Mouse (Mus musculus) hindbrain, embryonic 13.5 days (tissue): ENCODE results near the gene Gucd1. TPM values are rescaled to one million over a fixed set of nuclear protein-coding genes. Genes with fewer than 3 reads are reported as not detected.
"Not testable (repeated sequence)": the region's sequence is repeated elsewhere in the genome, so short reads cannot be mapped to it uniquely, and the experiment has no call there.

Source experiments
- ATAC-seq: fragments of 200-750 bp; cut with Nextera tagmentation; 2 replicates; pipeline ENCODE4 v1.8.0; 2017; ENCODE audit warnings: moderate TSS enrichment; ENCODE audit not compliant: low FRiP score
- H3K27ac ChIP-seq: fragments of 300-500 bp; sonication (generic); 2 replicates; pipeline ENCODE4 v1.5.1; 2015; ENCODE audit warnings: inconsistent platforms, mild to moderate bottlenecking, moderate library complexity
- H3K27me3 ChIP-seq: fragments of 300-500 bp; sonication (generic); 2 replicates; pipeline ENCODE4 v1.6.1; 2015; ENCODE audit warnings: mild to moderate bottlenecking, inconsistent platforms
- H3K36me3 ChIP-seq: fragments of 300-500 bp; sonication (generic); 2 replicates; pipeline ENCODE4 v1.6.1; 2015; ENCODE audit warnings: mild to moderate bottlenecking, inconsistent platforms
- H3K4me1 ChIP-seq: fragments of 300-500 bp; sonication (generic); replicated peaks from 2 replicates; pipeline ENCODE4 v1.6.1; 2015; ENCODE audit warnings: inconsistent platforms
- H3K4me2 ChIP-seq: fragments of 300-500 bp; sonication (generic); 2 replicates; pipeline ENCODE4 v1.6.1; 2015; ENCODE audit warnings: inconsistent platforms, mild to moderate bottlenecking, moderate library complexity
- H3K4me3 ChIP-seq: fragments of 300-500 bp; sonication (generic); 2 replicates; pipeline ENCODE4 v1.5.1; 2015; ENCODE audit warnings: mild to moderate bottlenecking, inconsistent platforms
- H3K9ac ChIP-seq: fragments of 300-500 bp; sonication (generic); 2 replicates; pipeline ENCODE4 v1.6.1; 2015; ENCODE audit warnings: mild to moderate bottlenecking, inconsistent platforms
- H3K9me3 ChIP-seq: fragments of 300-500 bp; sonication (generic); 2 replicates; pipeline ENCODE4 v1.6.1; 2016; ENCODE audit warnings: inconsistent platforms
- WGBS: fragments of 180-500 bp; shearing (Covaris S2); methylation state at CpG from one replicate; pipeline ENCODE4 v1.1.7; 2015; 5-methylcytosine and 5-hydroxymethylcytosine counted together
- polyA plus RNA-seq: library from polyadenylated mRNA; unstranded; fragments of >200 nt; fragmentation: Nextera tagmentation; extraction: Ambion mirVana; gene quantifications from 2 replicates; pipeline ENCODE4 v1.2.1, GENCODE M21; 2015

Gucd1 gene
- polyA plus RNA-seq, 1 experiment from 2014 or later: 22.9 TPM

DNA sequence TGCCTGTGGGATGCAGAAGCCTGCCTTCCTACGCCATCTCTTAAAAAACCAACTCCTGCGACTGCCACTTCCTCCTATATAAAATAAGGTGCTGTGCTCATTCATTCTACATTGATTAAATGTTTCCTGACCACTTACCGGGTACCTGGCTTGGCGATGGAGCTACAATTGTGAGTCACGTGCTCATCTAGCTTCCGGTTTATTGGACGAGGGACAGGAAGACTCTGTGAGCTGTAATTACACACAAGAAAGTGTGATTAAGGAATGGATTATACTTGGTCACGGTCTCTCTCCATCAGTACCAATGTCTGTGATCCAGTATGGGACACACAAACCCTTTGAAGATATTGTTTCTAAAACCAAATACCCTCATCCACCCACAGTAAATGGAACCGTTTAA is 153.0 kb downstream of the Gucd1 start:
- Histone ChIP-seq H3K4me1 (peaks cover 15% of the 10 kb centered on the region), H3K36me3 (no peaks in the 10 kb centered on the region), H3K4me3 (no peak overlapping the region), H3K27me3 (no peaks in the 10 kb centered on the region), H3K4me2 (no peak overlapping the region), H3K9me3 (no peaks in the 10 kb centered on the region), H3K27ac (peak overlapping the region; percentile 2; the same call in 1 of the 2 replicates), H3K9ac (no peak overlapping the region)
- 78% methylated on average over 9 of the region's 9 CpGs for WGBS
- ATAC-seq: peak; percentile 15; the same call in 1 of the 2 replicates

- 5% methylated on average over 1 of the region's 1 CpGs for WGBS
- H3K27me3 ChIP-seq, H3K9ac ChIP-seq, H3K4me2 ChIP-seq, H3K4me3 ChIP-seq, H3K36me3 ChIP-seq, H3K9me3 ChIP-seq: not testable (repeated sequence)
- peak overlapping the region; percentile 63; the same call in 1 of the 2 replicates for H3K27ac ChIP-seq
- ATAC-seq: peak; percentile 82
- peaks cover 15% of the 10 kb centered on the region for H3K4me1 ChIP-seq
Measured at GRCm38 (mm10) chr10:75364214-75364690, 153.5 kb downstream of the Gucd1 start.

GRCm38 (mm10) chr10:75355341-75355740 is 162.4 kb downstream of the Gucd1 start:
- Histone ChIP-seq H3K4me2 (no peak overlapping the region), H3K27ac (no peak overlapping the region), H3K27me3 (no peaks in the 10 kb centered on the region), H3K9me3 (no peaks in the 10 kb centered on the region), H3K4me3 (no peak overlapping the region), H3K36me3 (no peaks in the 10 kb centered on the region), H3K4me1 (no peaks in the 10 kb centered on the region), H3K9ac (no peak overlapping the region)
- no peak for ATAC-seq
- 81% methylated on average over 4 of the region's 4 CpGs for WGBS

DNA sequence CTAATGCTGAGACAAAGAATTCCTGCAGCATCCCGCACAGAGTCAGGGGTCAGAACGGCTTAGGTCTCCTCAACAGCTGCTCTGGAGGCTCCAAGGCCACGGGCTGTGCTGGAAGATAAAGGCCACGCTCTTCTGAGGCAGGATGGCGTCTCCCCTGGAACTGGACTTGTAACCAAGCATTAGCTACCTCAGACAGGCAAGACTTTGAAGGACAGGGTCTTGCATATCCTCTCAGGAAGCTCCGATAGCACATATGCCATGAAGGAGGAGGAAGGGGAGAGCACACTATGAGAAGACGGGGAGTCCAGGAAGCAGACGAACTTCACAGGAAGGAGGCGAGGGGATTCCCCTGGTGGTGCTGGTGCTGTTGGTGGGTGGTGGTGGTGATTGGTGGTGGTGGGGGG is 163.9 kb downstream of the Gucd1 start:
- H3K4me2 ChIP-seq, H3K27ac ChIP-seq, H3K4me1 ChIP-seq, H3K36me3 ChIP-seq, ATAC-seq, H3K9ac ChIP-seq, H3K9me3 ChIP-seq, H3K27me3 ChIP-seq, H3K4me3 ChIP-seq: not testable (repeated sequence)
- WGBS: 73% methylated on average over 9 of the region's 9 CpGs

- Histone ChIP-seq H3K9me3 (no peaks in the 10 kb centered on the region), H3K27me3 (no peaks in the 10 kb centered on the region), H3K4me3 (no peak overlapping the region), H3K36me3 (no peaks in the 10 kb centered on the region), H3K4me1 (no peaks in the 10 kb centered on the region), H3K27ac (no peak overlapping the region), H3K9ac (no peak overlapping the region), H3K4me2 (no peak overlapping the region)
- ATAC-seq: no peak
- WGBS: 96% methylated on average over 12 of the region's 12 CpGs
Measured at GRCm38 (mm10) chr10:75352541-75352940, 165.2 kb downstream of the Gucd1 start.

DNA sequence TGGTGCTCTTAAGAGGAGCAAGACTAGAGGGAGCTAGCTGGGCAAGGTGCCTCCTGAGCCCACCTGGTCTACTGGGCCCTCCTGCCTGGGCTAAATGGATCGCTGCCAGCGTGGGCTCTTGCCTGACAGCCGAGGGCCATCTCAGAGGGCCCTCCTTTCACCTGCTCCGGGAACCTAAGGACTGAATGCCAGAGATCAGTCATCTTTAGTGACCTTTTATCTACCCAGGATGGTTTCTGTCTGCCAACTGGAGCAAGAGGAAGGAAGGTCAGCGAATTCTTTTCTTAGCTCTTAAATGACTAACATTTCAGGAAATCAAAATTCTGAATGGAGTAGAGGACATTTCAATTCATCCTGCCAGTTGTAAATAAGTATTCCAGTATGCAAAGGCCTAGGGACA is 167.2 kb downstream of the Gucd1 start:
- H3K4me1 ChIP-seq: no peaks in the 10 kb centered on the region
- 91% methylated on average over 5 of the region's 5 CpGs for WGBS
- no peaks in the 10 kb centered on the region for H3K27me3 ChIP-seq
- ATAC-seq: no peak
- H3K4me2 ChIP-seq: no peak overlapping the region
- no peak overlapping the region for H3K27ac ChIP-seq
- H3K9me3 ChIP-seq: no peaks in the 10 kb centered on the region
- no peaks in the 10 kb centered on the region for H3K36me3 ChIP-seq
- H3K4me3 ChIP-seq: no peak overlapping the region
- no peak overlapping the region for H3K9ac ChIP-seq

- Histone ChIP-seq H3K9me3 (no peaks in the 10 kb centered on the region), H3K4me2 (no peak overlapping the region), H3K4me3 (no peak overlapping the region), H3K36me3 (no peaks in the 10 kb centered on the region), H3K4me1 (no peaks in the 10 kb centered on the region), H3K27ac (no peak overlapping the region), H3K9ac (no peak overlapping the region), H3K27me3 (0 out of 2 replicates have a peak, but pooled peaks cover 2% of the 10 kb centered on the region)
- WGBS: 58% methylated on average over 2 of the region's 2 CpGs
- ATAC-seq: no peak
Measured at GRCm38 (mm10) chr10:75345265-75345664, 172.5 kb downstream of the Gucd1 start.

- H3K27ac ChIP-seq, ATAC-seq, H3K9me3 ChIP-seq, H3K4me1 ChIP-seq, H3K36me3 ChIP-seq, H3K4me2 ChIP-seq, H3K4me3 ChIP-seq, H3K9ac ChIP-seq, H3K27me3 ChIP-seq: not testable (repeated sequence)
- 64% methylated on average over 1 of the region's 1 CpGs for WGBS
Measured at GRCm38 (mm10) chr10:75344563-75344962, 173.2 kb downstream of the Gucd1 start.

DNA sequence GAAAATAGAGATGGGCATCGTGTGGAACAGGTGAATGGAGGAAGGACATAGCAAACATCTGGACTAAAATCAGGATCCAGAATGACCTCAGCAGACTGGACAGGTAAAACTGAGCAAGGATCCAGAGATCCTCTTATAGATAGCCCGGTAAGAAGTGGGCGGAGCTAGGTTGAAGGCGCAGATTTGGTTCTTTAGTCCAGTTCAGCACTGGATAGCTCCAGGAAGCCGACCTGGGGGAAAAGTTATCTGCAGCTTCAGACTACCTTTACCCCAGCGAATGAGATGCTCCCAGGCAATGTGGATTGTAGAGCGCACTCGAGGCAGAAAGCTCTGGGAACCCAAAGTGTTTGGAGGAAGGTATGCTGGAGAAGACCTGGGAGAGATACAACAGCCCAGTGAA is 175.8 kb downstream of the Gucd1 start:
- Histone ChIP-seq H3K27ac (no peak overlapping the region), H3K4me2 (no peak overlapping the region), H3K36me3 (no peaks in the 10 kb centered on the region), H3K4me3 (no peak overlapping the region), H3K4me1 (0 out of 2 replicates have a peak, but pooled peaks cover 2% of the 10 kb centered on the region), H3K27me3 (0 out of 2 replicates have a peak, but pooled peaks cover 6% of the 10 kb centered on the region), H3K9ac (no peak overlapping the region), H3K9me3 (no peaks in the 10 kb centered on the region)
- no peak for ATAC-seq
- WGBS: 44% methylated on average over 8 of the region's 8 CpGs

DNA sequence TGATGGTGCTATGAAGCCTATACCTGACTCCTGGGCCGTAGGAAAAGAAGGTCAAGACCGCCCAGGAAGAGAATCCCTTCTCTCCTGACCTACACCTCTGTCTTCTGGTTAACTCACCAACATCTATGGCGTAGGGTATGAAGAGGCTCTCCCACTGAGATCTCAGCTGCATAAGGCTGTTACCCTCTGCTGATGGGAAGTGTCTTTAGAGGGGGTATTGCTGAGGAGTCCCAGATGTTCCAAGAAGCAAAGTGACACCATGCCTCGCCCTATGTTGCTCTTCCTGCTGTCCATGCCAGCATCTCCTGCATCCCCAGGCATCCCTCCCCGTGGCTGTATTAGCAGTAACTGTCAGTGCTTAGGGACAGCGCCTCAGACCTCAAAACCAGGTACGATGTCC is 178.4 kb downstream of the Gucd1 start:
- Histone ChIP-seq H3K4me1 (0 out of 2 replicates have a peak, but pooled peaks cover 6% of the 10 kb centered on the region), H3K4me2 (no peak overlapping the region), H3K27ac (no peak overlapping the region), H3K9ac (no peak overlapping the region), H3K36me3 (no peaks in the 10 kb centered on the region), H3K9me3 (no peaks in the 10 kb centered on the region), H3K27me3 (0 out of 2 replicates have a peak, but pooled peaks cover 6% of the 10 kb centered on the region), H3K4me3 (no peak overlapping the region)
- no peak for ATAC-seq
- 90% methylated on average over 7 of the region's 7 CpGs for WGBS

DNA sequence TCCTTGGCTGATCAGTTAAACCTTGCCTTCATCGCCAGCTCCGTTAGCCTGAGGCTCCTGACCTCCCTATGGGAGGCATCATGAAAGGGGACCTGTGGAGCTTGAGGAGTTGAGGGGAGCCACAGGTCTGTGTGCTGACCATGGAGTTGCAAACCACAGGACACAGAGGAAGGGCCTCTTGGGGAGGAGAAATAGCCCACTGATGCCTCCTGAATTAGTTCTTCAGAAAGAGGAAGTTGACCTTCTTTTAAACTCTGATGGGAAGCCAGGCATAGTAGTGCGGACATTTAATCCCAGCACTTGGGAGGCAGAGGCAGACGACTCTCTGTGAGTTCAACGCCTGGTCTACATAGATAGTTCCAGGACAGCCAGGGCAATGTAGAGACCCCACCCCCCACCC is 178.9 kb downstream of the Gucd1 start:
- H3K4me1 ChIP-seq: 0 out of 2 replicates have a peak, but pooled peaks cover 6% of the 10 kb centered on the region
- no peak for ATAC-seq
- no peaks in the 10 kb centered on the region for H3K9me3 ChIP-seq
- H3K36me3 ChIP-seq: no peaks in the 10 kb centered on the region
- no peak overlapping the region for H3K4me2 ChIP-seq
- no peak overlapping the region for H3K4me3 ChIP-seq
- H3K27ac ChIP-seq: no peak overlapping the region
- whole genome bisulfite sequencing: 84% methylated on average over 5 of the region's 5 CpGs
- H3K9ac ChIP-seq: no peak overlapping the region
- H3K27me3 ChIP-seq: 0 out of 2 replicates have a peak, but pooled peaks cover 6% of the 10 kb centered on the region

GRCm38 (mm10) chr10:75337231-75337630 is 180.5 kb downstream of the Gucd1 start:
- H3K9me3 ChIP-seq: no peaks in the 10 kb centered on the region
- no peaks in the 10 kb centered on the region for H3K36me3 ChIP-seq
- no peak overlapping the region for H3K27ac ChIP-seq
- ATAC-seq: no peak
- no peak overlapping the region for H3K9ac ChIP-seq
- no peak overlapping the region for H3K4me3 ChIP-seq
- 0 out of 2 replicates have a peak, but pooled peaks cover 6% of the 10 kb centered on the region for H3K4me1 ChIP-seq
- WGBS: 82% methylated on average over 10 of the region's 10 CpGs
- H3K4me2 ChIP-seq: no peak overlapping the region
- H3K27me3 ChIP-seq: 0 out of 2 replicates have a peak, but pooled peaks cover 3% of the 10 kb centered on the region

DNA sequence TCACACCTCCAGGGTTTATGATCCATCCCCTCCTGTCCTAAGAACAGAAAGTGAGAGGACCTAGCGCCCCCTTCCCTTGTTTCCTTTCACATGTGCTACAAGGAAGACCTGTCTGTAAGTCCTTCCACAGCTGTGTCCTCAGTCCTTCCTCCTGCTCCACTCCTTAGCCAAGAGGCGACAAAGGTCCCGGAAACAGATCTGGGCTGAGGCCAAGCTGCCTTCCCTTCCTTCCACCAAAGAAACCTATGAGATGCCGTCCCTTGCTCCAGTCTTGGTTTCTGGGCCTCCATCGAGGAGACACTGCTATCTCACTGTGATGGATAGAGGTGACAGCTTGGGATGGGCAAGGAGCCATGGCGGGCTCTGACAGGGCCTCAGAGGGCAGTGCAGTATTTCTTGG is 182.7 kb downstream of the Gucd1 start:
- Histone ChIP-seq H3K27ac (no peak overlapping the region), H3K9me3 (no peaks in the 10 kb centered on the region), H3K4me2 (no peak overlapping the region), H3K4me1 (0 out of 2 replicates have a peak, but pooled peaks cover 6% of the 10 kb centered on the region), H3K4me3 (no peak overlapping the region), H3K9ac (no peak overlapping the region), H3K27me3 (0 out of 2 replicates have a peak, but pooled peaks cover 3% of the 10 kb centered on the region), H3K36me3 (no peaks in the 10 kb centered on the region)
- no peak for ATAC-seq
- WGBS: 90% methylated on average over 6 of the region's 6 CpGs
